Mouse (Mus musculus) thymus, adult 2 months (tissue): ENCODE measurements around the gene Khdrbs2. TPM values are rescaled to one million over a fixed set of nuclear protein-coding genes. Genes with fewer than 3 reads are reported as not detected.

Experiments
- DNase-seq: peaks from one replicate; pipeline ENCODE4 v3.0.0; 2021
- H3K27ac ChIP-seq: fragments of 200-500 bp; 2 replicates; pipeline ENCODE4 v1.5.1; 2012; ENCODE audit warnings: low read length, control low read depth; ENCODE audit not compliant: control insufficient read depth, insufficient read depth
- H3K27me3 ChIP-seq: fragments of 200-500 bp; 2 replicates; pipeline ENCODE4 v1.6.1; 2012; ENCODE audit warnings: mild to moderate bottlenecking, low read length, moderate library complexity, mixed read lengths; ENCODE audit not compliant: control insufficient read depth, insufficient read depth
- H3K36me3 ChIP-seq: fragments of 200-500 bp; 2 replicates; pipeline ENCODE4 v1.6.1; 2012; ENCODE audit warnings: mild to moderate bottlenecking, low read length, moderate library complexity; ENCODE audit not compliant: control insufficient read depth, insufficient read depth
- H3K4me1 ChIP-seq: fragments of 200-500 bp; replicated peaks from 2 replicates; pipeline ENCODE4 v1.6.1; 2012; ENCODE audit warnings: low read length; ENCODE audit not compliant: control insufficient read depth, insufficient read depth
- H3K4me3 ChIP-seq: fragments of 200-500 bp; 2 replicates; pipeline ENCODE4 v1.5.1; 2012; ENCODE audit warnings: mild to moderate bottlenecking, low read length, control low read depth, moderate library complexity; ENCODE audit not compliant: control insufficient read depth, insufficient read depth
- CTCF ChIP-seq: fragments of 200-500 bp; IDR thresholded peaks from 2 replicates; pipeline ENCODE4 v1.5.1; 2012; ENCODE audit warnings: mild to moderate bottlenecking, control low read depth, low read length, moderate library complexity, borderline replicate concordance; ENCODE audit not compliant: control insufficient read depth, poor library complexity, insufficient read depth; ENCODE audit errors: extremely low read depth
- POLR2A ChIP-seq: fragments of 200-500 bp; IDR thresholded peaks from 2 replicates; pipeline ENCODE4 v1.6.1; 2012; ENCODE audit warnings: mild to moderate bottlenecking, low read length, control low read depth, moderate library complexity; ENCODE audit not compliant: control insufficient read depth, poor library complexity, insufficient read depth; ENCODE audit errors: extremely low read depth
- WGBS: fragments of 180-500 bp; shearing (Covaris S2); methylation state at CpG from one replicate; pipeline ENCODE4 v1.1.7; 2018; 5-methylcytosine and 5-hydroxymethylcytosine counted together
- polyA plus RNA-seq: library from polyadenylated mRNA; depleted of rRNA; stranded (reverse); fragments of >200 nt; gene quantifications from 2 replicates; pipeline ENCODE4 v1.2.3, GENCODE M21; 2012

Khdrbs2 gene
- polyA plus RNA-seq, 1 experiment = 0.13 TPM

GRCm38 (mm10) chr1:32433118-32433517 lies 260.6 kb downstream of the Khdrbs2 start:
- Histone ChIP-seq H3K4me3 (no peak overlapping the region), H3K36me3 (no peaks in the 10 kb centered on the region), H3K27me3 (no peaks in the 10 kb centered on the region), H3K4me1 (no peaks in the 10 kb centered on the region), H3K27ac (no peak overlapping the region)
- no peak for TF ChIP-seq POLR2A
- TF ChIP-seq CTCF = no peak
- 92% methylated on average over 2 of the region's 2 CpGs for WGBS
- no peak for DNase-seq

- Histone ChIP-seq H3K36me3 (no peaks in the 10 kb centered on the region), H3K4me3 (no peak overlapping the region), H3K27ac (no peak overlapping the region), H3K4me1 (no peaks in the 10 kb centered on the region), H3K27me3 (no peaks in the 10 kb centered on the region)
- DNase-seq = no peak
- TF ChIP-seq CTCF = no peak
- no peak for TF ChIP-seq POLR2A
- WGBS = 84% methylated on average over 5 of the region's 5 CpGs
These were observed 271.4 kb downstream of the Khdrbs2 start for GRCm38 (mm10) chr1:32443927-32444326.

- no peaks in the 10 kb centered on the region for H3K27me3 ChIP-seq
- no peak overlapping the region for H3K27ac ChIP-seq
- no peak for DNase-seq
- H3K4me1 ChIP-seq = no peaks in the 10 kb centered on the region
- no peak for TF ChIP-seq CTCF
- TF ChIP-seq POLR2A = no peak
- H3K4me3 ChIP-seq = no peak overlapping the region
- H3K36me3 ChIP-seq = no peaks in the 10 kb centered on the region
- WGBS = 91% methylated on average over 6 of the region's 6 CpGs
These were observed 290.6 kb downstream of the Khdrbs2 start for GRCm38 (mm10) chr1:32463103-32463516.

- TF ChIP-seq POLR2A (no peak), CTCF (no peak)
- Histone ChIP-seq H3K4me3 (no peak overlapping the region), H3K4me1 (no peaks in the 10 kb centered on the region), H3K27ac (no peak overlapping the region), H3K36me3 (no peaks in the 10 kb centered on the region), H3K27me3 (no peaks in the 10 kb centered on the region)
- no peak for DNase-seq
- 76% methylated on average over 2 of the region's 2 CpGs for WGBS
These were observed 298.5 kb downstream of the Khdrbs2 start for GRCm38 (mm10) chr1:32471022-32471421.

- Histone ChIP-seq H3K27ac (no peak overlapping the region), H3K4me3 (no peak overlapping the region)
- 92% methylated on average over 11 of the region's 11 CpGs for WGBS
These were observed 299.1 kb downstream of the Khdrbs2 start for GRCm38 (mm10) chr1:32471502-32472214.

GRCm38 (mm10) chr1:32487944-32488343 lies 315.4 kb downstream of the Khdrbs2 start:
- no peak for DNase-seq
- no peak for TF ChIP-seq CTCF
- TF ChIP-seq POLR2A = no peak
- Histone ChIP-seq H3K4me3 (no peak overlapping the region), H3K27ac (no peak overlapping the region), H3K4me1 (no peaks in the 10 kb centered on the region), H3K36me3 (no peaks in the 10 kb centered on the region), H3K27me3 (no peaks in the 10 kb centered on the region)
- WGBS = 89% methylated on average over 2 of the region's 2 CpGs

More at GRCm38 (mm10) chr1:32471502-32472214, 299.1 kb downstream of the Khdrbs2 start:
- no peaks in the 10 kb centered on the region for H3K4me1 ChIP-seq
- H3K27me3 ChIP-seq = no peaks in the 10 kb centered on the region
- TF ChIP-seq CTCF = no peak
- TF ChIP-seq POLR2A = no peak
- H3K36me3 ChIP-seq = no peaks in the 10 kb centered on the region
- no peak for DNase-seq
